Mouse (Mus musculus): ENCODE results near the gene Dok7.

DNA sequence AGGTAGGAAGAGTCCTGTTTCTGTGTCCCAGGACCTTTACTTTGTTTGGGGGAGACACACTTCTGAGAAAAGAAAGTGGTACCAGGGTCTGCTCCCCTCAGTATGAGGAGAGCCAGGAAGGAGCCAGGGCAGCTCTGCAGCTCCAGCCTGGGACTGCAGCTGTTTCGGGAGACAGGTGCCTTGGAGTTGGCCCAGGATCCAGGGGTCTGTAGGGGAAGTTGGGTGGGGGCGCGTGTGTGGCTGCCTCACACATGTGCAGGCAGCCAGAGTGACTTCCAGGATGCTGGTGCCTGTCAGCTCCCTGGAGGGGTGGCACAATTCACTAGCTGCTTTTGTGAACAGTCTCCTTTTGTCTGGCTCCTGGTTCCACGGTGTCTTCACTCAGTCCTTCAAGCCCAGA, 1.0 kb downstream of the Dok7 start:
- TF ChIP-seq CTCF (conservative IDR thresholded peaks at IDR 0.05; ENCODE audit: low read length) (no peak), POU5F1 (IDR thresholded peaks at IDR 0.05; ENCODE audit: borderline replicate concordance, low read length) (no peak), NANOG (IDR thresholded peaks at IDR 0.05; ENCODE audit: borderline replicate concordance, low read length) (no peak)

Measured in E14TG2a.4 (cell line).